Mouse (Mus musculus) myocyte (in vitro differentiated cells): ENCODE measurements at regions not wholly inside any gene's neighbourhood (a gene's known extent, or its start where the extent isn't known, plus 50 kb on each side); places are given as distances from the start of the nearest gene placed in this dataset.

Source experiments
- H3K27me3 ChIP-seq: one replicate; pipeline ENCODE4 v1.6.1; 2011; ENCODE audit not compliant: control insufficient read depth, insufficient read depth, insufficient read length
- H3K36me3 ChIP-seq: one replicate; pipeline ENCODE4 v1.6.1; 2011; ENCODE audit not compliant: control insufficient read depth, insufficient read depth
- H3K4me2 ChIP-seq: one replicate; pipeline ENCODE4 v1.6.1; 2011; ENCODE audit warnings: low read depth, control low read depth
- H3K4me3 ChIP-seq: one replicate; pipeline ENCODE4 v1.5.1; 2011; ENCODE audit warnings: mild to moderate bottlenecking, control low read depth, moderate library complexity
- H3K79me2 ChIP-seq: one replicate; pipeline ENCODE4 v1.6.1; 2011; ENCODE audit not compliant: control insufficient read depth, insufficient read depth
- H3ac ChIP-seq: one replicate; pipeline ENCODE4 v1.6.1; 2011; ENCODE audit not compliant: control insufficient read depth, insufficient read length
- CEBPB ChIP-seq: IDR thresholded peaks from 2 replicates; pipeline ENCODE4 v1.6.1; 2011; ENCODE audit warnings: mild to moderate bottlenecking, moderate library complexity; ENCODE audit not compliant: poor library complexity, insufficient read depth, severe bottlenecking
- E2F4 ChIP-seq: IDR thresholded peaks from one replicate; pipeline ENCODE4 v1.6.1; 2011; ENCODE audit warnings: mild to moderate bottlenecking, control low read depth, moderate library complexity; ENCODE audit not compliant: insufficient read depth
- MAX ChIP-seq: IDR thresholded peaks from one replicate; pipeline ENCODE4 v1.6.1; 2011; ENCODE audit warnings: low read depth, mild to moderate bottlenecking, control low read depth
- MYOD1 ChIP-seq, 3 experiments: IDR thresholded peaks; one replicate each; pipeline ENCODE4 v1.6.1; 2011; ENCODE audit warnings: control low read depth in 2 of 3, low read depth in 2 of 3, mild to moderate bottlenecking in 2 of 3, moderate library complexity in 1 of 3; ENCODE audit not compliant: insufficient read length in 2 of 3, control insufficient read depth in 1 of 3
- MYOG ChIP-seq, 3 experiments: IDR thresholded peaks; one replicate each; pipeline ENCODE4 v1.6.1; 2011; ENCODE audit warnings: control low read depth in 2 of 3, low read depth in 2 of 3, mild to moderate bottlenecking in 2 of 3; ENCODE audit not compliant: insufficient read length in 2 of 3, control insufficient read depth in 1 of 3, insufficient read depth in 1 of 3
- POLR2A ChIP-seq: IDR thresholded peaks from one replicate; pipeline ENCODE4 v1.6.1; 2011; ENCODE audit warnings: low read depth, mild to moderate bottlenecking, control low read depth, moderate library complexity; ENCODE audit not compliant: insufficient read length
- POLR2AphosphoS2 ChIP-seq: IDR thresholded peaks from one replicate; pipeline ENCODE4 v1.6.1; 2011; ENCODE audit warnings: low read depth, control low read depth; ENCODE audit not compliant: insufficient read length
- REST ChIP-seq: IDR thresholded peaks from one replicate; pipeline ENCODE4 v1.6.1; 2011; ENCODE audit warnings: mild to moderate bottlenecking, control low read depth, moderate library complexity; ENCODE audit not compliant: insufficient read depth, insufficient read length
- SRF ChIP-seq: IDR thresholded peaks from one replicate; pipeline ENCODE4 v1.6.1; 2011; ENCODE audit warnings: low read depth; ENCODE audit not compliant: control insufficient read depth, insufficient read length
- TCF12 ChIP-seq: IDR thresholded peaks from one replicate; pipeline ENCODE4 v1.6.1; 2011; ENCODE audit warnings: mild to moderate bottlenecking, control low read depth; ENCODE audit not compliant: poor library complexity, insufficient read depth, severe bottlenecking
- TCF3 ChIP-seq: IDR thresholded peaks from one replicate; pipeline ENCODE4 v1.6.1; 2011; ENCODE audit warnings: low read depth, control low read depth; ENCODE audit not compliant: insufficient read length
- USF1 ChIP-seq: IDR thresholded peaks from one replicate; pipeline ENCODE4 v1.6.1; 2011; ENCODE audit warnings: low read depth, mild to moderate bottlenecking, control low read depth, moderate library complexity

- Histone ChIP-seq H3K36me3 (no peaks in the 10 kb centered on the region), H3K27me3 (no peaks in the 10 kb centered on the region), H3K4me2 (no peak overlapping the region), H3K79me2 (no peaks in the 10 kb centered on the region), H3K4me3 (no peak overlapping the region), H3ac (no peak overlapping the region)
- no peak for TF ChIP-seq MAX
Observed at GRCm38 (mm10) chr12:71630386-71630785, 200.5 kb upstream of the Daam1 start.

GRCm38 (mm10) chr12:71636300-71636699 is 194.6 kb upstream of the Daam1 start:
- TF ChIP-seq TCF3: no peak
- no peak for TF ChIP-seq POLR2AphosphoS2
- TF ChIP-seq MYOG (IDR thresholded peaks at IDR 0.05; ENCODE audit: control insufficient read depth in 1 of 3, insufficient read depth in 1 of 3, insufficient read length in 2 of 3, low read depth in 2 of 3): no peak
- no peak for TF ChIP-seq TCF12
- no peak for TF ChIP-seq MYOD1 (IDR thresholded peaks at IDR 0.05; ENCODE audit: control insufficient read depth in 1 of 3, insufficient read length in 2 of 3, low read depth in 2 of 3)
- no peak for TF ChIP-seq E2F4
- no peak for TF ChIP-seq CEBPB
- no peak for TF ChIP-seq REST
- Histone ChIP-seq H3ac (no peak overlapping the region), H3K36me3 (no peaks in the 10 kb centered on the region)

DNA sequence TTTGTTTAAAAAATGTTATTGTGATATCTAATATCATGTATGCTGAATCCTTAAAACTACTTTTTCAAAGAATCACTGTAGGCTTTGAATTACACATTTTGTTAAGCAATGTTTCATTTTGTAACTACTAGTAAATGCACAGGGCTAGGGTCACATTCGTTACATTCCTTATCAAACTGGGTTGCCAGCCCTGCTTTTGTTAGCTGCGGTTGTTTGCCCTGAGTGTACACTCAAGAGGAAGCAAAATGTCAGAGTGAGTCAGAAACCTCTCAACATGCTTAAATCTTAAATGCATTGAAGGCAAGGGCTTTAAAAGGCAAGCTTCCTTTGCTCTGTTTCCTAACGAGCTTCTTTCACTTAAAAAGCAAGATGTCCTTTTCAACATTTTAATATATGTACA is 193.6 kb upstream of the Daam1 start:
- no peak overlapping the region for H3K4me2 ChIP-seq
- no peak for TF ChIP-seq CEBPB
- no peak for TF ChIP-seq POLR2AphosphoS2
- no peaks in the 10 kb centered on the region for H3K79me2 ChIP-seq
- no peaks in the 10 kb centered on the region for H3K27me3 ChIP-seq
- H3K4me3 ChIP-seq: no peak overlapping the region
- H3K36me3 ChIP-seq: no peaks in the 10 kb centered on the region
- H3ac ChIP-seq: no peak overlapping the region

More at GRCm38 (mm10) chr12:71636300-71636699, 194.6 kb upstream of the Daam1 start:
- Histone ChIP-seq H3K4me3 (no peak overlapping the region), H3K4me2 (no peak overlapping the region), H3K79me2 (no peaks in the 10 kb centered on the region), H3K27me3 (no peaks in the 10 kb centered on the region)

DNA sequence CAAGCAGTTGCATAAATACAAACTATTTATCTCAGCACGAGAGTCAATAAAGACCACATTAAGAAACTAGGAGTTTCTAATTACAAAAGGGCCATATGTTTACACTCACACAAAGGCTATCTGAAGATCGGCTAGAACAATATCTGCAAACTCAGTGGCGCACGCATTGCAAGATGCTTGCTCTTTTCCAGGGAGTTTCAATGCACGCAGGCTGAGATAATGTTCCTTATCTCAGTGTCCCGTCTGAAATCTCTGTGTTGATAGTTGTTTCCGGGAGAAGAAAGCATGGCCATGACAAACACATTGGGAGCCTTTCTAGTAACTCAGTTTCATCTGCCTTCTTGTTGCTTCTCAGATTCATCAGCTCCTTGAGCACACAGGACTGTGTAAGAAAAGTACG is 192.6 kb upstream of the Daam1 start:
- Histone ChIP-seq H3K4me3 (no peak overlapping the region), H3K4me2 (no peak overlapping the region), H3K79me2 (no peaks in the 10 kb centered on the region), H3ac (no peak overlapping the region), H3K27me3 (no peaks in the 10 kb centered on the region), H3K36me3 (no peaks in the 10 kb centered on the region)
- TF ChIP-seq E2F4 (no peak), MYOG (IDR thresholded peaks at IDR 0.05; ENCODE audit: control insufficient read depth in 1 of 3, insufficient read depth in 1 of 3, insufficient read length in 2 of 3, low read depth in 2 of 3) (no peak), POLR2AphosphoS2 (no peak), POLR2A (no peak), SRF (no peak), TCF3 (no peak), USF1 (no peak), TCF12 (no peak)

GRCm38 (mm10) chr12:71640058-71640501 is 190.8 kb upstream of the Daam1 start:
- no peak overlapping the region for H3K4me2 ChIP-seq
- H3K36me3 ChIP-seq: no peaks in the 10 kb centered on the region
- TF ChIP-seq MAX (no peak), REST (no peak), MYOG (IDR thresholded peaks at IDR 0.05; ENCODE audit: control insufficient read depth in 1 of 3, insufficient read depth in 1 of 3, insufficient read length in 2 of 3, low read depth in 2 of 3) (no peak), TCF3 (no peak), SRF (no peak), USF1 (no peak), MYOD1 (IDR thresholded peaks at IDR 0.05; ENCODE audit: control insufficient read depth in 1 of 3, insufficient read length in 2 of 3, low read depth in 2 of 3) (no peak), E2F4 (no peak), TCF12 (no peak), POLR2AphosphoS2 (no peak), POLR2A (no peak), CEBPB (no peak)

DNA sequence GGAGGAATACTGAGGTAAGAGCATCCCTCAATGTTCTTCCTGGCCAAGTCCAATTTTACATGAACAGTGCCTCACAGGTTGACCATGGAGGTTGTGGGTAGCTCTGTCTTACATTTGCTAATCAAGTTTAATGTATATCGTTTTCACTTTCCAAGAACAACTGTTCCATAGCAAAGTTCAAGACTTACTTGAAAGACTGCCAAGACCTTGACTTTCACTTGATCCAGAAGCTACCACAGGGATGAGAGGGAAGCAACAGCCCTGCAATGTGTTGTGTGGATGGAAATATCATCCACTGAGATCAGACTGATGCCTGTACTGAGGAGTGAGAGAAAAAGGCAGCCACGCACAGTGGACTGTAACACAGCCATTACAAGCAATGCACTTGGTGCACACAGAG is 189.4 kb upstream of the Daam1 start:
- Histone ChIP-seq H3ac (no peak overlapping the region), H3K27me3 (no peaks in the 10 kb centered on the region), H3K4me2 (no peak overlapping the region), H3K4me3 (no peak overlapping the region), H3K79me2 (no peaks in the 10 kb centered on the region), H3K36me3 (no peaks in the 10 kb centered on the region)
- no peak for TF ChIP-seq MYOD1 (IDR thresholded peaks at IDR 0.05; ENCODE audit: control insufficient read depth in 1 of 3, insufficient read length in 2 of 3, low read depth in 2 of 3)
- TF ChIP-seq USF1: no peak
- no peak for TF ChIP-seq CEBPB
- no peak for TF ChIP-seq POLR2A
- no peak for TF ChIP-seq TCF3
- TF ChIP-seq E2F4: no peak
- no peak for TF ChIP-seq POLR2AphosphoS2
- TF ChIP-seq MYOG (IDR thresholded peaks at IDR 0.05; ENCODE audit: control insufficient read depth in 1 of 3, insufficient read depth in 1 of 3, insufficient read length in 2 of 3, low read depth in 2 of 3): no peak
- TF ChIP-seq SRF: no peak
- TF ChIP-seq MAX: no peak
- TF ChIP-seq REST: no peak
- no peak for TF ChIP-seq TCF12

More at GRCm38 (mm10) chr12:71640058-71640501, 190.8 kb upstream of the Daam1 start:
- no peaks in the 10 kb centered on the region for H3K27me3 ChIP-seq
- H3K79me2 ChIP-seq: no peaks in the 10 kb centered on the region
- no peak overlapping the region for H3ac ChIP-seq
- no peak overlapping the region for H3K4me3 ChIP-seq
